Mouse (Mus musculus) liver, embryonic 13.5 days (tissue): ENCODE results near the gene Wdr83. TPM values are rescaled to one million over a fixed set of nuclear protein-coding genes. Genes with fewer than 3 reads are reported as not detected.
A peak's percentile ranks its signal among the peaks of the same experiment; 100 is the strongest.

Experiments used
- ATAC-seq: fragments of 200-750 bp; cut with Nextera tagmentation; 2 replicates; pipeline ENCODE4 v1.8.0; 2017; ENCODE audit warnings: low read depth, mild to moderate bottlenecking, moderate number of reproducible peaks, moderate library complexity
- DNase-seq: peaks from one replicate; pipeline ENCODE4 v3.0.0; 2022
- H3K27ac ChIP-seq: fragments of 300-500 bp; sonication (generic); 2 replicates; pipeline ENCODE4 v1.5.1; 2015; ENCODE audit warnings: moderate library complexity, mild to moderate bottlenecking, inconsistent platforms
- H3K27me3 ChIP-seq: fragments of 300-500 bp; sonication (generic); 2 replicates; pipeline ENCODE4 v1.6.1; 2015; ENCODE audit warnings: mild to moderate bottlenecking, inconsistent platforms
- H3K36me3 ChIP-seq: fragments of 300-500 bp; sonication (generic); 2 replicates; pipeline ENCODE4 v1.6.1; 2015; ENCODE audit warnings: mild to moderate bottlenecking, inconsistent platforms
- H3K4me1 ChIP-seq: fragments of 300-500 bp; sonication (generic); replicated peaks from 2 replicates; pipeline ENCODE4 v1.6.1; 2015; ENCODE audit warnings: inconsistent platforms
- H3K4me2 ChIP-seq: fragments of 300-500 bp; sonication (generic); 2 replicates; pipeline ENCODE4 v1.6.1; 2015; ENCODE audit warnings: inconsistent platforms, mild to moderate bottlenecking, moderate library complexity
- H3K4me3 ChIP-seq: fragments of 300-500 bp; sonication (generic); replicated peaks from 2 replicates; pipeline ENCODE4 v1.5.1; 2015; ENCODE audit warnings: mild to moderate bottlenecking, inconsistent platforms
- H3K9ac ChIP-seq: fragments of 300-500 bp; sonication (generic); 2 replicates; pipeline ENCODE4 v1.6.1; 2015; ENCODE audit warnings: mild to moderate bottlenecking, inconsistent platforms
- H3K9me3 ChIP-seq: fragments of 300-500 bp; sonication (generic); replicated peaks from 2 replicates; pipeline ENCODE4 v1.6.1; 2016; ENCODE audit warnings: inconsistent platforms
- WGBS: fragments of 180-500 bp; shearing (Covaris S2); methylation state at CpG from one replicate; pipeline ENCODE4 v1.1.7; 2015; ENCODE audit not compliant: insufficient replicate concordance; 5-methylcytosine and 5-hydroxymethylcytosine counted together
- polyA plus RNA-seq: library from polyadenylated mRNA; unstranded; fragments of >200 nt; fragmentation: Nextera tagmentation; extraction: Ambion mirVana; gene quantifications from 2 replicates; pipeline ENCODE4 v1.2.1, GENCODE M21; 2015

Wdr83 gene
- polyA plus RNA-seq, 1 experiment from 2014 or later = 28.1 TPM

- Histone ChIP-seq H3K4me2 (no peak overlapping the region; the same call in 1 of the 2 replicates), H3K27me3 (no peaks in the 10 kb centered on the region), H3K9me3 (no peaks in the 10 kb centered on the region), H3K4me3 (no peak overlapping the region), H3K4me1 (peaks cover 77% of the 10 kb centered on the region), H3K27ac (peak overlapping the region; percentile 81; the same call in 1 of the 2 replicates), H3K9ac (no peak overlapping the region; the same call in 1 of the 2 replicates), H3K36me3 (peaks cover 57% of the 10 kb centered on the region)
- WGBS = 0% methylated on average over 2 of the region's 2 CpGs
- DNase-seq = peak; percentile 73
- ATAC-seq = peak; percentile 42; the same call in 1 of the 2 replicates
Observed at GRCm38 (mm10) chr8:85076993-85077392, 4.1 kb downstream of the Wdr83 start.

GRCm38 (mm10) chr8:85076001-85076400, 5.1 kb downstream of the Wdr83 start:
- H3K27me3 ChIP-seq = no peaks in the 10 kb centered on the region
- WGBS = 42% methylated on average over 9 of the region's 9 CpGs
- H3K4me3 ChIP-seq = peak overlapping the region; percentile 18; the same call in 1 of the 2 replicates
- ATAC-seq = peak; percentile 61
- peak overlapping the region; percentile 53 for H3K9ac ChIP-seq
- peak; percentile 67 for DNase-seq
- no peaks in the 10 kb centered on the region for H3K9me3 ChIP-seq
- H3K27ac ChIP-seq = peak overlapping the region; percentile 81
- peak overlapping the region; percentile 54 for H3K4me2 ChIP-seq
- H3K4me1 ChIP-seq = peaks cover 72% of the 10 kb centered on the region
- H3K36me3 ChIP-seq = peaks cover 57% of the 10 kb centered on the region

GRCm38 (mm10) chr8:85074617-85075016, 6.5 kb downstream of the Wdr83 start:
- H3K9ac ChIP-seq = 0 out of 2 replicates have a peak overlapping the region, but pooled peaks have one; percentile 53
- no peak overlapping the region for H3K4me2 ChIP-seq
- H3K27me3 ChIP-seq = no peaks in the 10 kb centered on the region
- DNase-seq (no peak), ATAC-seq (no peak)
- 87% methylated on average over 10 of the region's 10 CpGs for WGBS
- peaks cover 76% of the 10 kb centered on the region for H3K4me1 ChIP-seq
- H3K27ac ChIP-seq = peak overlapping the region; percentile 81
- H3K36me3 ChIP-seq = peaks cover 57% of the 10 kb centered on the region
- no peak overlapping the region for H3K4me3 ChIP-seq
- H3K9me3 ChIP-seq = no peaks in the 10 kb centered on the region

GRCm38 (mm10) chr8:85074167-85074566, 6.9 kb downstream of the Wdr83 start:
- WGBS = 87% methylated on average over 10 of the region's 10 CpGs
- H3K27ac ChIP-seq = no peak overlapping the region
- H3K4me3 ChIP-seq = no peak overlapping the region
- ATAC-seq (no peak), DNase-seq (no peak)
- H3K9ac ChIP-seq = 0 out of 2 replicates have a peak overlapping the region, but pooled peaks have one; percentile 53
- H3K4me2 ChIP-seq = no peak overlapping the region
- H3K9me3 ChIP-seq = no peaks in the 10 kb centered on the region
- peaks cover 72% of the 10 kb centered on the region for H3K4me1 ChIP-seq
- H3K27me3 ChIP-seq = no peaks in the 10 kb centered on the region
- peaks cover 57% of the 10 kb centered on the region for H3K36me3 ChIP-seq

GRCm38 (mm10) chr8:85073041-85073612, 8.0 kb downstream of the Wdr83 start:
- DNase-seq = no peak
- no peak for ATAC-seq
- 85% methylated on average over 15 of the region's 15 CpGs for WGBS
- Histone ChIP-seq H3K4me1 (peaks cover 72% of the 10 kb centered on the region), H3K4me2 (peak overlapping the region; percentile 77), H3K27ac (0 out of 2 replicates have a peak overlapping the region, but pooled peaks have one; percentile 15), H3K27me3 (no peaks in the 10 kb centered on the region), H3K9me3 (no peaks in the 10 kb centered on the region), H3K4me3 (peak overlapping the region; percentile 91), H3K36me3 (peaks cover 47% of the 10 kb centered on the region), H3K9ac (peak overlapping the region; percentile 93; the same call in 1 of the 2 replicates)

- no peaks in the 10 kb centered on the region for H3K9me3 ChIP-seq
- 37% methylated on average over 9 of the region's 9 CpGs for WGBS
- peak overlapping the region; percentile 94 for H3K27ac ChIP-seq
- H3K9ac ChIP-seq = peak overlapping the region; percentile 93
- H3K4me2 ChIP-seq = peak overlapping the region; percentile 77
- H3K4me1 ChIP-seq = peaks cover 67% of the 10 kb centered on the region
- no peak for DNase-seq
- H3K27me3 ChIP-seq = no peaks in the 10 kb centered on the region
- peak overlapping the region; percentile 91 for H3K4me3 ChIP-seq
- no peak for ATAC-seq
- H3K36me3 ChIP-seq = peaks cover 42% of the 10 kb centered on the region
Observed at GRCm38 (mm10) chr8:85072364-85072929, 8.7 kb downstream of the Wdr83 start.

GRCm38 (mm10) chr8:85071514-85072281, 9.4 kb downstream of the Wdr83 start, which contains the start of gene Dhps:
Dhps (plus strand) TSS chr8:85071757.
- H3K36me3 ChIP-seq = peaks cover 38% of the 10 kb centered on the region
- ATAC-seq = peak; percentile 77
- peak within 1 kb of the TSS; percentile 91 for H3K4me3 ChIP-seq
- H3K4me2 ChIP-seq = peak within 1 kb of the TSS; percentile 77
- no peaks in the 10 kb centered on the region for H3K9me3 ChIP-seq
- under 1% methylated on average over 66 of the region's 68 CpGs for WGBS
- H3K27ac ChIP-seq = peak within 1 kb of the TSS; percentile 94
- peak within 1 kb of the TSS; percentile 93 for H3K9ac ChIP-seq
- DNase-seq = peak; percentile 84
- H3K4me1 ChIP-seq = peaks cover 59% of the 10 kb centered on the region
- H3K27me3 ChIP-seq = no peaks in the 10 kb centered on the region

GRCm38 (mm10) chr8:85071041-85071440, 10.1 kb downstream of the Wdr83 start:
- peak overlapping the region; percentile 91 for H3K4me3 ChIP-seq
- no peaks in the 10 kb centered on the region for H3K27me3 ChIP-seq
- WGBS = 67% methylated on average over 5 of the region's 5 CpGs
- H3K9ac ChIP-seq = peak overlapping the region; percentile 93; the same call in 1 of the 2 replicates
- peak overlapping the region; percentile 94 for H3K27ac ChIP-seq
- DNase-seq (no peak), ATAC-seq (peak; percentile 10; the same call in 1 of the 2 replicates)
- peaks cover 53% of the 10 kb centered on the region for H3K4me1 ChIP-seq
- H3K9me3 ChIP-seq = no peaks in the 10 kb centered on the region
- H3K4me2 ChIP-seq = peak overlapping the region; percentile 77
- peaks cover 33% of the 10 kb centered on the region for H3K36me3 ChIP-seq

GRCm38 (mm10) chr8:85067982-85068381, 13.1 kb downstream of the Wdr83 start, which contains the start of gene Gm5741:
Gm5741 (minus strand) TSS chr8:85067982.
- ATAC-seq (no peak), DNase-seq (no peak)
- H3K36me3 ChIP-seq = peaks cover 7% of the 10 kb centered on the region; the same call in 1 of the 2 replicates
- no peaks in the 10 kb centered on the region for H3K9me3 ChIP-seq
- H3K27ac ChIP-seq = no peak within 1 kb of the TSS
- H3K27me3 ChIP-seq = no peaks in the 10 kb centered on the region
- no peak within 1 kb of the TSS for H3K4me3 ChIP-seq
- no peak within 1 kb of the TSS for H3K4me2 ChIP-seq
- H3K9ac ChIP-seq = no peak within 1 kb of the TSS
- peaks cover 29% of the 10 kb centered on the region for H3K4me1 ChIP-seq

- no peak for ATAC-seq
- 86% methylated on average over 2 of the region's 2 CpGs for WGBS
- DNase-seq = no peak
Observed at GRCm38 (mm10) chr8:85067155-85067554, 14.0 kb downstream of the Wdr83 start.

GRCm38 (mm10) chr8:85065213-85065612, 15.9 kb downstream of the Wdr83 start:
- H3K9ac ChIP-seq = no peak overlapping the region
- peak; percentile 47 for ATAC-seq
- H3K4me3 ChIP-seq = no peak overlapping the region
- H3K9me3 ChIP-seq = no peaks in the 10 kb centered on the region
- DNase-seq = no peak
- peak overlapping the region; percentile 63 for H3K27ac ChIP-seq
- H3K36me3 ChIP-seq = peaks cover 6% of the 10 kb centered on the region; the same call in 1 of the 2 replicates
- WGBS = 56% methylated on average over 2 of the region's 2 CpGs
- H3K4me1 ChIP-seq = peaks cover 24% of the 10 kb centered on the region
- H3K27me3 ChIP-seq = no peaks in the 10 kb centered on the region
- H3K4me2 ChIP-seq = no peak overlapping the region

More at GRCm38 (mm10) chr8:85067155-85067554, 14.0 kb downstream of the Wdr83 start:
- peaks cover 21% of the 10 kb centered on the region for H3K4me1 ChIP-seq
- H3K4me3 ChIP-seq = no peak overlapping the region
- no peak overlapping the region for H3K27ac ChIP-seq
- H3K4me2 ChIP-seq = no peak overlapping the region
- H3K9ac ChIP-seq = no peak overlapping the region
- no peaks in the 10 kb centered on the region for H3K27me3 ChIP-seq
- peaks cover 6% of the 10 kb centered on the region; the same call in 1 of the 2 replicates for H3K36me3 ChIP-seq
- H3K9me3 ChIP-seq = no peaks in the 10 kb centered on the region
